Mouse (Mus musculus): Measurements from ENCODE around the gene Tctn1. TPM values are rescaled to one million over a fixed set of nuclear protein-coding genes. Genes with fewer than 3 reads are reported as not detected.

The Tctn1 gene
- 6.1 TPM in 2 replicates for polyA plus RNA-seq (2015; fragmentation: Nextera tagmentation; extraction: Ambion mirVana)

GRCm38 (mm10) chr5:122263933-122264905 lies at the start of gene Tctn1:
Gene Tctn1, minus strand, starts transcription at chr5:122264460.
- Histone ChIP-seq H3K4me3 (peak within 1 kb of the TSS; percentile 70), H3K27ac (peak within 1 kb of the TSS; percentile 78), H3K4me2 (peak within 1 kb of the TSS; percentile 62), H3K9me3 (no peaks in the 10 kb centered on the region), H3K36me3 (replicated peaks) (0 out of 2 replicates have a peak, but pooled peaks cover under 1% of the 10 kb centered on the region), H3K9ac (peak within 1 kb of the TSS; percentile 80), H3K4me1 (peaks cover 28% of the 10 kb centered on the region; the same call in 1 of the 2 replicates), H3K27me3 (replicated peaks) (no peaks in the 10 kb centered on the region)
- 2% methylated on average over 49 of the region's 49 CpGs for WGBS
- peak; percentile 99 for ATAC-seq (replicated peaks)

- Histone ChIP-seq H3K27me3 (replicated peaks) (no peaks in the 10 kb centered on the region), H3K4me1 (no peaks in the 10 kb centered on the region), H3K4me3 (no peak overlapping the region), H3K9ac (no peak overlapping the region), H3K9me3 (no peaks in the 10 kb centered on the region), H3K27ac (no peak overlapping the region), H3K36me3 (replicated peaks) (0 out of 2 replicates have a peak, but pooled peaks cover 7% of the 10 kb centered on the region), H3K4me2 (no peak overlapping the region)
- WGBS, result 94% methylated on average over 17 of the region's 17 CpGs
- no peak for ATAC-seq (replicated peaks)
Measured at GRCm38 (mm10) chr5:122312942-122313684, 48.9 kb upstream of the Tctn1 start.

- Histone ChIP-seq H3K4me2 (no peak overlapping the region), H3K27me3 (replicated peaks) (no peaks in the 10 kb centered on the region), H3K9ac (no peak overlapping the region), H3K9me3 (no peaks in the 10 kb centered on the region), H3K36me3 (replicated peaks) (0 out of 2 replicates have a peak, but pooled peaks cover 7% of the 10 kb centered on the region), H3K27ac (no peak overlapping the region), H3K4me3 (no peak overlapping the region), H3K4me1 (no peaks in the 10 kb centered on the region)
- ATAC-seq (replicated peaks), result no peak
- WGBS, result 79% methylated on average over 4 of the region's 4 CpGs
Measured at GRCm38 (mm10) chr5:122312346-122312745, 48.1 kb upstream of the Tctn1 start.

DNA sequence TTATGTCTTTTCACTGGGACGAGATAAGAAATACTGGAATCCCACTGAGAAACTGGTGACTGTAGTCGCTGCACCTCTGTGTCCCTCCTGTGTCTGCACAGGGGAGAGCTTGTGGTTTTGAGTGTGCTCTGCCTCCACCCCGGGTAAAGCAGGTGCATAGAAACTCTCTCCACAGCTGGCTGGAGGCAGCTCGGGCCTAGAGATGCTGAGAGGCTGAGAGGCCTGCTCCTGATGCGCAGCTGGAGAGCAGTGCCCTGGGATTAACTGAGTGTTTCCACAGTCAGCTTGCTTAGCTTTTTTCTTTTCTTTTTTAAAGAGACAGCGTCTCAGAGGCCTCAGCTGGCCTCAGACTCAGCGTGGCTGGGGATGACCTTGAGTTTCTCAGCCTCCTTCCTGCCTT lies 47.4 kb upstream of the Tctn1 start:
- 42% methylated on average over 7 of the region's 7 CpGs for WGBS
- no peak overlapping the region for H3K9ac ChIP-seq
- 0 out of 2 replicates have a peak, but pooled peaks cover 7% of the 10 kb centered on the region for H3K36me3 ChIP-seq (replicated peaks)

DNA sequence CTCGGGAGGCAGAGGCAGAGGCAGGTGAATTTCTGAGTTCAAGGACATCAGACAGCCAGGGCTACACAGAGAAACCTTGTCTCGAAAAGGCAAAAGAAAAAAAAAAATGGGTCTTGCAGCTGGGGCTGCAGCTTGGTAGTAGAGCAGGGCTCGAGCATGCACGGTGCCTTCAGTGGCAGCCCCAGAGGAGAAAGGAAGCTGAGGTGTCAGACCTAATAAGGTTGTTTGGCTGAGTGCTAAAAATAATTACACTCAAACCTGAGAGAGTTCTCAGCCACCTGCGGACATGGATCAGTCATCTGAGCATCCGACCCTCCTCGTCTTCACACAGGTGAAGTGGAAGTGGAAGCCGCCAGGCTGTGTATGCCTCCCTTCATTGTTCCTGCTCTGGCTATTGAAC lies 46.4 kb upstream of the Tctn1 start:
- Histone ChIP-seq H3K4me1 (no peaks in the 10 kb centered on the region), H3K9ac (no peak overlapping the region), H3K4me2 (no peak overlapping the region), H3K27ac (no peak overlapping the region), H3K4me3 (no peak overlapping the region), H3K27me3 (replicated peaks) (no peaks in the 10 kb centered on the region), H3K36me3 (replicated peaks) (0 out of 2 replicates have a peak, but pooled peaks cover 7% of the 10 kb centered on the region), H3K9me3 (no peaks in the 10 kb centered on the region)
- no peak for ATAC-seq (replicated peaks)
- WGBS, result 80% methylated on average over 8 of the region's 8 CpGs

More for the DNA sequence above, 47.4 kb upstream of the Tctn1 start:
- no peaks in the 10 kb centered on the region for H3K4me1 ChIP-seq
- H3K27me3 ChIP-seq (replicated peaks), result no peaks in the 10 kb centered on the region
- no peak for ATAC-seq (replicated peaks)
- no peak overlapping the region for H3K4me3 ChIP-seq
- H3K9me3 ChIP-seq, result no peaks in the 10 kb centered on the region
- no peak overlapping the region for H3K27ac ChIP-seq
- no peak overlapping the region for H3K4me2 ChIP-seq

GRCm38 (mm10) chr5:122306536-122306935 lies 42.3 kb upstream of the Tctn1 start:
- no peak overlapping the region for H3K4me2 ChIP-seq
- no peak overlapping the region for H3K4me3 ChIP-seq
- H3K36me3 ChIP-seq (replicated peaks), result 0 out of 2 replicates have a peak, but pooled peaks cover 7% of the 10 kb centered on the region
- peaks cover 11% of the 10 kb centered on the region for H3K4me1 ChIP-seq
- H3K9ac ChIP-seq, result no peak overlapping the region
- no peak overlapping the region for H3K27ac ChIP-seq
- no peaks in the 10 kb centered on the region for H3K9me3 ChIP-seq
- no peak for ATAC-seq (replicated peaks)
- no peaks in the 10 kb centered on the region for H3K27me3 ChIP-seq (replicated peaks)
- WGBS, result 90% methylated on average over 3 of the region's 3 CpGs

- no peak overlapping the region for H3K27ac ChIP-seq
- H3K27me3 ChIP-seq (replicated peaks), result no peaks in the 10 kb centered on the region
- no peaks in the 10 kb centered on the region for H3K9me3 ChIP-seq
- no peak overlapping the region for H3K4me3 ChIP-seq
- H3K4me1 ChIP-seq, result peaks cover 11% of the 10 kb centered on the region
- no peak for ATAC-seq (replicated peaks)
- 0 out of 2 replicates have a peak, but pooled peaks cover 7% of the 10 kb centered on the region for H3K36me3 ChIP-seq (replicated peaks)
- WGBS, result 95% methylated on average over 7 of the region's 7 CpGs
- no peak overlapping the region for H3K9ac ChIP-seq
- H3K4me2 ChIP-seq, result no peak overlapping the region
Measured at GRCm38 (mm10) chr5:122305472-122305871, 41.2 kb upstream of the Tctn1 start.

DNA sequence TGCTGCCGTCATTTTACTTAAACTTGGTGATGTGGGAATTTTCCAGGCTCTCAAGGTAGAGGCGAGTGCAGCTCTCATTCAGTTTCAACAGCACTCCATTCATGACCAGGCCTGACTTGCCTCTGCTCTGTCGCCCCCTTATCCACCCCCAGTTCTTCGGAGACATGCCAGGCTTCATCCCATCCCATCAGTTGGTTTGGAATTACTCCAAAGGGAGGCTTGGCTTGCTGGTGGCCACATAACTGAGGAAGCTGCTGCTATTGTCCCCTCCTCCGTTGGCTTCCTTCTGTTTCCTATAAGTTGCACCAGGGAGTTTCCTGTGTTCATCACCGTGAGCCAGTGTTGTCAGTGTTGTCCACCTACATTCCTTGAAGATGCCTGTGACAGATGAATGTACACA lies 40.3 kb upstream of the Tctn1 start:
- Histone ChIP-seq H3K4me3 (no peak overlapping the region), H3K36me3 (replicated peaks) (0 out of 2 replicates have a peak, but pooled peaks cover 7% of the 10 kb centered on the region), H3K4me1 (peaks cover 11% of the 10 kb centered on the region), H3K27me3 (replicated peaks) (no peaks in the 10 kb centered on the region), H3K9me3 (no peaks in the 10 kb centered on the region), H3K4me2 (no peak overlapping the region), H3K27ac (no peak overlapping the region), H3K9ac (no peak overlapping the region)
- 81% methylated on average over 6 of the region's 6 CpGs for WGBS
- ATAC-seq (replicated peaks), result no peak

GRCm38 (mm10) chr5:122303937-122304336 lies 39.7 kb upstream of the Tctn1 start:
- Histone ChIP-seq H3K36me3 (replicated peaks) (0 out of 2 replicates have a peak, but pooled peaks cover 7% of the 10 kb centered on the region), H3K9ac (no peak overlapping the region), H3K4me1 (peaks cover 11% of the 10 kb centered on the region), H3K9me3 (no peaks in the 10 kb centered on the region), H3K27ac (no peak overlapping the region), H3K4me2 (no peak overlapping the region), H3K27me3 (replicated peaks) (no peaks in the 10 kb centered on the region), H3K4me3 (no peak overlapping the region)
- WGBS, result 91% methylated on average over 7 of the region's 7 CpGs
- no peak for ATAC-seq (replicated peaks)

DNA sequence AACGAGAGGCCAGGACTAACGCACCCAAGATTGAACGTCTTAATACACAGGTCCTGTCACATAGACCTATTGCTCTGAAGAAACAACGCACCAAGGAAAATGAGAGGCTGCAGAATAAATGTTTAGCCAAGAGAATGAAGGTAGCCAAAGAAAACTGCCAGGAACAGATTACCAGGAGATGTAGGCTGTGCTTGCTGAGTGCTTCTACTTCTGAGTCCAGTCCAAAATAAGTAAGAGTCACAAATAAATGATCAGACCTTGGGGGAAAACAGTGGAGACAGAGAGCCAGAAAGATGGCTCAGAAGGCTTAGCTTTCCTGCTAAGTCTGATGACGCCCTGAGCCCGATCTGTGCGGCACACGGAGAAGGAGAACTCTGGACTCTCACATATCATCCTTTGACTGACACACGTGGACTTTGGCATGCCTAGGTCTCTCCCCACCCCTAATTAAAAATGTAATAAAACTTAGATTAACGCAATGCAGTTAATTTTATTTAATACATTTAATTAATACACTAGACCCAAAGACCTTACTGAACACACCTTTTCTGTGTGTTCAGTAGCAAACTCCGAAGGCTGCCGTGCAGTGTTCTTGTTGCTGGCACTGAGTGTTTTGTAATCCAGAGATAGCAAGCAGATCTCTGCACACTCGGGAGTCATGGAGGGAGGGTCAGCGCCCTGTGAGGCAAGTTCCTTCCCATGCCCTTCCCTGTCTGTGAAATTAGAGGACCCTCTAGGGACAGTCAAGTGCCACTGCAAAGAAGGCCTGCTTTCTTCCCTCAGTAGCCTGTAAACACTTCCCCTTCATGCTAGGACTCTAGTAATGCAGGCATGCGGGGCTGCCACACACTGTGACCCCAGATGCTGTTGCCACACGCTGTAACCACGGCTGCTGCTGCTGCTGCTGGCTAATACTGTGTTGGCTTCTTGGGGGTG lies 38.8 kb upstream of the Tctn1 start:
- H3K4me2 ChIP-seq, result no peak overlapping the region
- H3K9me3 ChIP-seq, result no peaks in the 10 kb centered on the region
- no peaks in the 10 kb centered on the region for H3K27me3 ChIP-seq (replicated peaks)
- no peak overlapping the region for H3K4me3 ChIP-seq
- 70% methylated on average over 17 of the region's 17 CpGs for WGBS
- no peaks in the 10 kb centered on the region for H3K36me3 ChIP-seq (replicated peaks)
- no peak overlapping the region for H3K9ac ChIP-seq
- no peak overlapping the region for H3K27ac ChIP-seq
- H3K4me1 ChIP-seq, result peaks cover 12% of the 10 kb centered on the region
- no peak for ATAC-seq (replicated peaks)

DNA sequence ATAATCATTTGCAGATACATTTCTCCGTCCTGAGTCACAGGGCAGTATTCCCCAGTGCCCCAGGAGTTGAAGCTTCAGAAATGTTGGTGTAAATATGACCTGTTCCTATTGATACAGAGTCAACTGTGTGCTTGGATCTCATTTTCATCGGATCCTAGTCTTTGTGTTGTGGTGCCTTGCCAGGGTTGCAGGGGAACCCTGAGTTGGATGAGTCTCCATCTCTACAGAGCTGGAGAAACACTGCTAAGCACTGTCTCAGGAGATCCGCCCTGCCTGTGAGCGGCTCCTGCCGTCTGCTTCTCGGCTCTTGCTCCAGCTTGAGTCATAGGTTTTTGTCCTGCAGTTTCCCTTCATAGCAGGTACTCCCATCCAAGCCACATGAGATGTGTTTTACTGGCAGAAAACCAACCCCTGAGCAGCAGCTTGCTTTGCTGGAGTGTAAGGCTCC lies 35.8 kb upstream of the Tctn1 start:
- H3K27ac ChIP-seq, result no peak overlapping the region
- H3K27me3 ChIP-seq (replicated peaks), result no peaks in the 10 kb centered on the region
- no peak overlapping the region for H3K4me2 ChIP-seq
- H3K4me3 ChIP-seq, result no peak overlapping the region
- H3K36me3 ChIP-seq (replicated peaks), result no peaks in the 10 kb centered on the region
- no peaks in the 10 kb centered on the region for H3K9me3 ChIP-seq
- ATAC-seq (replicated peaks), result no peak
- peaks cover 21% of the 10 kb centered on the region for H3K4me1 ChIP-seq
- H3K9ac ChIP-seq, result no peak overlapping the region
- 93% methylated on average over 6 of the region's 6 CpGs for WGBS

Measured in midbrain, embryonic 15.5 days (tissue).